Mouse (Mus musculus) embryonic facial prominence, embryonic 12.5 days (tissue): ENCODE data around the gene Cldn15. TPM values are rescaled to one million over a fixed set of nuclear protein-coding genes. Genes with fewer than 3 reads are reported as not detected.

Experiments
- ATAC-seq: fragments of 200-750 bp; cut with Nextera tagmentation; 2 replicates; pipeline ENCODE4 v1.8.0; 2017; ENCODE audit not compliant: insufficient number of reproducible peaks, insufficient read depth, low FRiP score, low TSS enrichment
- H3K27ac ChIP-seq: fragments of 300-500 bp; sonication (generic); 2 replicates; pipeline ENCODE4 v1.5.1; 2016; ENCODE audit warnings: mild to moderate bottlenecking
- H3K27me3 ChIP-seq: fragments of 300-500 bp; sonication (generic); 2 replicates; pipeline ENCODE4 v1.6.1; 2016; ENCODE audit warnings: mild to moderate bottlenecking, moderate library complexity
- H3K36me3 ChIP-seq: fragments of 300-500 bp; sonication (generic); 2 replicates; pipeline ENCODE4 v1.6.1; 2016; ENCODE audit warnings: mild to moderate bottlenecking
- H3K4me1 ChIP-seq: fragments of 300-500 bp; sonication (generic); 2 replicates; pipeline ENCODE4 v1.6.1; 2016
- H3K4me2 ChIP-seq: fragments of 300-500 bp; sonication (generic); replicated peaks from 2 replicates; pipeline ENCODE4 v1.6.1; 2016; ENCODE audit warnings: mild to moderate bottlenecking, moderate library complexity
- H3K4me3 ChIP-seq: fragments of 300-500 bp; sonication (generic); 2 replicates; pipeline ENCODE4 v1.5.1; 2016; ENCODE audit warnings: mild to moderate bottlenecking
- H3K9ac ChIP-seq: fragments of 300-500 bp; sonication (generic); 2 replicates; pipeline ENCODE4 v1.6.1; 2016; ENCODE audit warnings: mild to moderate bottlenecking, moderate library complexity
- H3K9me3 ChIP-seq: fragments of 300-500 bp; sonication (generic); 2 replicates; pipeline ENCODE4 v1.6.1; 2016; ENCODE audit warnings: mild to moderate bottlenecking, moderate library complexity
- WGBS: fragments of 180-500 bp; shearing (Covaris S2); methylation state at CpG from one replicate; pipeline ENCODE4 v1.1.7; 2016; 5-methylcytosine and 5-hydroxymethylcytosine counted together
- polyA plus RNA-seq: library from polyadenylated mRNA; unstranded; fragments of >200 nt; fragmentation: Nextera tagmentation; extraction: Ambion mirVana; gene quantifications from 2 replicates; pipeline ENCODE4 v1.2.1, GENCODE M21; 2016

The Cldn15 gene
- polyA plus RNA-seq, 1 experiment from 2014 or later, result 0.17 TPM

- 76% methylated on average over 8 of the region's 8 CpGs for WGBS
- Histone ChIP-seq H3K9ac (peak overlapping the region; percentile 73), H3K4me2 (peak overlapping the region; percentile 82), H3K9me3 (no peaks in the 10 kb centered on the region), H3K4me3 (peak overlapping the region; percentile 70), H3K27me3 (no peaks in the 10 kb centered on the region), H3K36me3 (peaks cover 50% of the 10 kb centered on the region), H3K4me1 (peaks cover 5% of the 10 kb centered on the region; the same call in 1 of the 2 replicates), H3K27ac (no peak overlapping the region)
- ATAC-seq, result no peak
These were observed 3.4 kb upstream of the Cldn15 start for GRCm38 (mm10) chr5:136962966-136963540.

- Histone ChIP-seq H3K27me3 (no peaks in the 10 kb centered on the region), H3K27ac (no peak overlapping the region), H3K4me2 (no peak overlapping the region), H3K36me3 (peaks cover 50% of the 10 kb centered on the region), H3K4me1 (peaks cover 5% of the 10 kb centered on the region; the same call in 1 of the 2 replicates), H3K9ac (no peak overlapping the region), H3K9me3 (no peaks in the 10 kb centered on the region), H3K4me3 (no peak overlapping the region)
- 89% methylated on average over 9 of the region's 9 CpGs for WGBS
- ATAC-seq, result no peak
These were observed 1.2 kb upstream of the Cldn15 start for GRCm38 (mm10) chr5:136965210-136965609.

- H3K4me1 ChIP-seq, result peaks cover 5% of the 10 kb centered on the region; the same call in 1 of the 2 replicates
- no peak overlapping the region for H3K4me2 ChIP-seq
- no peak for ATAC-seq
- no peak overlapping the region for H3K4me3 ChIP-seq
- H3K9me3 ChIP-seq, result no peaks in the 10 kb centered on the region
- peaks cover 47% of the 10 kb centered on the region for H3K36me3 ChIP-seq
- 0 out of 2 replicates have a peak overlapping the region, but pooled peaks have one; percentile 41 for H3K27ac ChIP-seq
- WGBS, result 90% methylated on average over 8 of the region's 8 CpGs
- no peak overlapping the region for H3K9ac ChIP-seq
- no peaks in the 10 kb centered on the region for H3K27me3 ChIP-seq
These were observed 730 bp upstream of the Cldn15 start for GRCm38 (mm10) chr5:136965686-136966085.

GRCm38 (mm10) chr5:136966861-136967455 lies 542 bp downstream of the Cldn15 start:
- Histone ChIP-seq H3K9ac (no peak overlapping the region), H3K27me3 (no peaks in the 10 kb centered on the region), H3K4me1 (peaks cover 5% of the 10 kb centered on the region; the same call in 1 of the 2 replicates), H3K27ac (no peak overlapping the region), H3K4me2 (no peak overlapping the region), H3K9me3 (no peaks in the 10 kb centered on the region), H3K4me3 (no peak overlapping the region), H3K36me3 (peaks cover 45% of the 10 kb centered on the region)
- WGBS, result 90% methylated on average over 4 of the region's 4 CpGs
- ATAC-seq, result no peak

GRCm38 (mm10) chr5:136967592-136967991 lies 1.2 kb downstream of the Cldn15 start:
- Histone ChIP-seq H3K9ac (no peak overlapping the region), H3K27me3 (no peaks in the 10 kb centered on the region), H3K4me3 (no peak overlapping the region), H3K4me1 (peaks cover 5% of the 10 kb centered on the region; the same call in 1 of the 2 replicates), H3K36me3 (peaks cover 45% of the 10 kb centered on the region), H3K9me3 (no peaks in the 10 kb centered on the region), H3K4me2 (no peak overlapping the region), H3K27ac (no peak overlapping the region)
- ATAC-seq, result no peak
- 74% methylated on average over 10 of the region's 10 CpGs for WGBS

GRCm38 (mm10) chr5:136970703-136971102 lies 4.3 kb downstream of the Cldn15 start:
- WGBS, result 69% methylated on average over 1 of the region's 1 CpGs

GRCm38 (mm10) chr5:136973670-136974069 lies 7.3 kb downstream of the Cldn15 start:
- no peak overlapping the region for H3K9ac ChIP-seq
- no peak overlapping the region for H3K4me3 ChIP-seq
- H3K27ac ChIP-seq, result no peak overlapping the region
- no peak for ATAC-seq
- no peaks in the 10 kb centered on the region for H3K4me1 ChIP-seq
- no peak overlapping the region for H3K4me2 ChIP-seq
- 77% methylated on average over 8 of the region's 8 CpGs for WGBS
- H3K36me3 ChIP-seq, result 0 out of 2 replicates have a peak, but pooled peaks cover 1% of the 10 kb centered on the region
- H3K9me3 ChIP-seq, result no peaks in the 10 kb centered on the region
- H3K27me3 ChIP-seq, result no peaks in the 10 kb centered on the region

More at GRCm38 (mm10) chr5:136970703-136971102, 4.3 kb downstream of the Cldn15 start:
- Histone ChIP-seq H3K4me2 (no peak overlapping the region), H3K36me3 (peaks cover 18% of the 10 kb centered on the region), H3K4me1 (no peaks in the 10 kb centered on the region), H3K27ac (no peak overlapping the region), H3K27me3 (no peaks in the 10 kb centered on the region), H3K9me3 (no peaks in the 10 kb centered on the region), H3K4me3 (no peak overlapping the region), H3K9ac (no peak overlapping the region)
- ATAC-seq, result no peak

GRCm38 (mm10) chr5:136977769-136978168 lies 11.4 kb downstream of the Cldn15 start:
- Histone ChIP-seq H3K27ac (no peak overlapping the region), H3K27me3 (no peaks in the 10 kb centered on the region), H3K4me2 (no peak overlapping the region), H3K9ac (no peak overlapping the region), H3K4me3 (no peak overlapping the region), H3K4me1 (0 out of 2 replicates have a peak, but pooled peaks cover 3% of the 10 kb centered on the region), H3K9me3 (no peaks in the 10 kb centered on the region), H3K36me3 (peaks cover 25% of the 10 kb centered on the region)
- WGBS, result 59% methylated on average over 4 of the region's 4 CpGs
- ATAC-seq, result no peak

- Histone ChIP-seq H3K9me3 (no peaks in the 10 kb centered on the region), H3K27me3 (no peaks in the 10 kb centered on the region), H3K27ac (no peak overlapping the region), H3K4me3 (no peak overlapping the region), H3K36me3 (peaks cover 35% of the 10 kb centered on the region), H3K4me2 (no peak overlapping the region), H3K9ac (no peak overlapping the region), H3K4me1 (0 out of 2 replicates have a peak, but pooled peaks cover 3% of the 10 kb centered on the region)
- WGBS, result 55% methylated on average over 2 of the region's 2 CpGs
- ATAC-seq, result no peak
These were observed 13.3 kb downstream of the Cldn15 start for GRCm38 (mm10) chr5:136979762-136980161.

- no peak for ATAC-seq
- Histone ChIP-seq H3K27me3 (no peaks in the 10 kb centered on the region), H3K36me3 (peaks cover 35% of the 10 kb centered on the region), H3K4me1 (peaks cover 4% of the 10 kb centered on the region; the same call in 1 of the 2 replicates), H3K4me3 (no peak overlapping the region), H3K9ac (no peak overlapping the region), H3K4me2 (no peak overlapping the region), H3K27ac (no peak overlapping the region), H3K9me3 (no peaks in the 10 kb centered on the region)
- WGBS, result 85% methylated on average over 8 of the region's 8 CpGs
These were observed 14.6 kb downstream of the Cldn15 start for GRCm38 (mm10) chr5:136980974-136981373.

- Histone ChIP-seq H3K9me3 (no peaks in the 10 kb centered on the region), H3K27me3 (no peaks in the 10 kb centered on the region), H3K4me3 (no peak overlapping the region), H3K36me3 (peaks cover 35% of the 10 kb centered on the region), H3K9ac (no peak overlapping the region), H3K27ac (no peak overlapping the region), H3K4me1 (peaks cover 8% of the 10 kb centered on the region; the same call in 1 of the 2 replicates), H3K4me2 (no peak overlapping the region)
- ATAC-seq, result no peak
- 45% methylated on average over 15 of the region's 16 CpGs for WGBS
These were observed 16.0 kb downstream of the Cldn15 start for GRCm38 (mm10) chr5:136982338-136982930.

- ATAC-seq, result no peak
- H3K36me3 ChIP-seq, result peaks cover 40% of the 10 kb centered on the region
These were observed 18.4 kb downstream of the Cldn15 start for GRCm38 (mm10) chr5:136984828-136985227.

More at GRCm38 (mm10) chr5:136984828-136985227, 18.4 kb downstream of the Cldn15 start:
- 50% methylated on average over 14 of the region's 14 CpGs for WGBS
- H3K9ac ChIP-seq, result no peak overlapping the region
- H3K4me2 ChIP-seq, result no peak overlapping the region
- H3K9me3 ChIP-seq, result no peaks in the 10 kb centered on the region
- no peak overlapping the region for H3K27ac ChIP-seq
- no peaks in the 10 kb centered on the region for H3K27me3 ChIP-seq
- H3K4me3 ChIP-seq, result no peak overlapping the region
- peaks cover 19% of the 10 kb centered on the region; the same call in 1 of the 2 replicates for H3K4me1 ChIP-seq
